10 mouse cellular contexts compared by ENCODE assay signal in the genomic region with DNA sequence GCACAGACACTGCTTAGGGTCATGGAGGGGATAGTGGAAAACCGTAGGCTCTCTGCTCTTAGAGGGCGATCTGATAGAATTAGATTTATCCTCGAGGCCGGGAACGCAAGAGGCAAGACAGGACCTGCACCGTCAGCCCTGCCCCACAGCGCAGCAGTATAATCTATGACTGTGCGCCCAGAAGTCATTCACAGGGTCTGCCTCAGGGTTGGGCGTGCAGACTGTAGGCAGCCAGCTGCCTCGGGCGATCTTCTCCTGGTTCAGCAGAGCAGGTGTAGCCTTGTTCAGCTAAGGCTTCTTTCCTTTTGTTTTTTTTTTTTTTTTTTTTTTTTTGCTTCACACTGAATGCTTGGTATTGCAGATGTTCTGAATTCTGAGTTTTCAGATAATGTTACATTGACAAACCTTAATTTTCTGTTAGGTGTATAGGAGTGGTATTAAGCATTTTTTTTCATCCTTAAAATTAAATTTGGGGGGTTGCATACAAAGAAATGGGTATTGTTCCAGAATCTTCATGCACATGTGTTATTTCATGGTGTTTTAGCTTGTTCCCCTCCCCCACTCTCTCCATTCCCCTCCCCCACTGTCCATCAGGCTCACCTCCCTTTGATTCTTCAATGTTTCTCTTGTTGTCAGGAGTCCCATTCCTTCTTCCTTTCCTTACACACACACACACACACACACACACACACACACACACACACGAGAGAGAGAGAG. TPM values are rescaled to one million over a fixed set of nuclear protein-coding genes. Genes with fewer than 3 reads are reported as not detected.
A peak's percentile ranks its signal among the peaks of the same experiment; 100 is the strongest.
DNase-seq lines count a peak whose midpoint lies in the region; ATAC-seq and TF ChIP-seq lines count a peak whose summit lies in the region.
"Had no signal": no experiment of that assay in that cellular context is flagged by ENCODE, and none has a peak within 500 bp of the region (broad histone marks: within the 10 kb centered on the region; RNA-seq: fewer than 3 reads in every experiment).

No protein-coding gene starts in this region.

- no peak for TF ChIP-seq POLR2A in MEL (IDR thresholded peaks at IDR 0.05; ENCODE audit: control insufficient read depth in 1 of 2, insufficient read depth in 1 of 2, low read depth in 1 of 2, low read length in 2 of 2, poor library complexity in 1 of 2)

- H3K9ac ChIP-seq in kidney, embryonic 15.5 days, result no peak overlapping the region
- no peak overlapping the region for H3K9ac ChIP-seq in MEL (ENCODE audit: control insufficient read depth, low read depth, low read length, poor library complexity, severe bottlenecking)
- no peak overlapping the region for H3K9ac ChIP-seq in neural tube, embryonic 14.5 days (replicated peaks; ENCODE audit: low read depth, low read length)
- H3K9ac ChIP-seq: liver, embryonic 13.5 days had no signal

- ATAC-seq in kidney, embryonic 15.5 days (replicated peaks; ENCODE audit: low FRiP score), result no peak
- no peak for ATAC-seq in neural tube, embryonic 14.5 days (ENCODE audit: low read depth)
- ATAC-seq in megakaryocyte-erythroid progenitor cell, adult 5-6 weeks (replicated peaks; ENCODE audit: low FRiP score, low TSS enrichment, poor library complexity, severe bottlenecking), result no peak

- TF ChIP-seq EP300 in MEL (IDR thresholded peaks at IDR 0.05; ENCODE audit: low read depth in 1 of 2, low read length in 2 of 2), result no peak

- no peaks in the 10 kb centered on the region; the same call in 1 of the 2 replicates for H3K27me3 ChIP-seq in kidney, embryonic 15.5 days
- H3K27me3 ChIP-seq in E14TG2a.4 (ENCODE audit: insufficient read depth, low read length) (no peaks in the 10 kb centered on the region), MEL (ENCODE audit: control insufficient read depth in 1 of 2, insufficient read depth in 2 of 2, low read length in 2 of 2) (no peaks in the 10 kb centered on the region)
- H3K27me3 ChIP-seq in neural tube, embryonic 14.5 days (ENCODE audit: control insufficient read depth, insufficient read depth, low read length), result no peaks in the 10 kb centered on the region
- H3K27me3 ChIP-seq: liver, embryonic 13.5 days; megakaryocyte, embryonic 14.5 days had no signal

- no peak overlapping the region for H3K4me3 ChIP-seq in kidney, embryonic 15.5 days (replicated peaks)
- H3K4me3 ChIP-seq in E14TG2a.4 (replicated peaks; ENCODE audit: low read length) (peak overlapping the region; percentile 37; the same call in 1 of the 2 replicates), MEL (ENCODE audit: control insufficient read depth in 1 of 2, insufficient read depth in 1 of 2, low read depth in 2 of 2, low read length in 2 of 2) (no peak overlapping the region)
- H3K4me3 ChIP-seq in neural tube, embryonic 14.5 days (ENCODE audit: low read depth, low read length), result no peak overlapping the region
- H3K4me3 ChIP-seq: liver, embryonic 13.5 days; megakaryocyte, embryonic 14.5 days had no signal

- DNase-seq in kidney, adult 18-20 months, result no peak
- no peak for DNase-seq in MEL (ENCODE audit: low read depth, low spot score)
- no peak for DNase-seq in natural killer cell, adult 2 months (ENCODE audit: low spot score in 2 of 2)
- DNase-seq: cerebellum, adult 9-10 months; liver, embryonic 13.5 days had no signal

- no peak for TF ChIP-seq RAD21 in MEL (IDR thresholded peaks at IDR 0.05; ENCODE audit: low read depth, low read length)

- no peak overlapping the region for H3K27ac ChIP-seq in kidney, embryonic 15.5 days
- H3K27ac ChIP-seq in MEL (ENCODE audit: control insufficient read depth, low read depth, low read length), result no peak overlapping the region
- no peak overlapping the region for H3K27ac ChIP-seq in neural tube, embryonic 14.5 days (ENCODE audit: low read depth, low read length)
- H3K27ac ChIP-seq: liver, embryonic 13.5 days had no signal

- peaks cover 3% of the 10 kb centered on the region for H3K79me2 ChIP-seq in MEL (ENCODE audit: control insufficient read depth, insufficient read depth, low read length, poor library complexity)

- no peaks in the 10 kb centered on the region for H3K9me3 ChIP-seq in kidney, embryonic 15.5 days (replicated peaks)
- H3K9me3 ChIP-seq in E14TG2a.4 (ENCODE audit: low read length) (no peaks in the 10 kb centered on the region), MEL (replicated peaks; ENCODE audit: insufficient read depth, low read length) (no peaks in the 10 kb centered on the region)
- H3K9me3 ChIP-seq in neural tube, embryonic 14.5 days (ENCODE audit: control insufficient read depth, low read length), result no peaks in the 10 kb centered on the region
- H3K9me3 ChIP-seq: liver, embryonic 13.5 days; megakaryocyte, embryonic 14.5 days had no signal

- whole genome bisulfite sequencing in kidney, embryonic 15.5 days, result 44% methylated on average over 11 of the region's 12 CpGs
- 30% methylated on average over 11 of the region's 12 CpGs for WGBS in neural tube, embryonic 14.5 days

- peaks cover 18% of the 10 kb centered on the region for H3K4me1 ChIP-seq in kidney, embryonic 15.5 days
- H3K4me1 ChIP-seq in E14TG2a.4 (replicated peaks; ENCODE audit: low read depth, low read length) (peaks cover 83% of the 10 kb centered on the region), MEL (ENCODE audit: control insufficient read depth in 1 of 2, insufficient read depth in 2 of 2, low read length in 2 of 2) (peaks cover 8 to 17% of the 10 kb centered on the region in 2 experiments)
- H3K4me1 ChIP-seq in neural tube, embryonic 14.5 days (ENCODE audit: control insufficient read depth, insufficient read depth, low read length), result 0 out of 2 replicates have a peak, but pooled peaks cover 2% of the 10 kb centered on the region

- H3K36me3 ChIP-seq in kidney, embryonic 15.5 days, result no peaks in the 10 kb centered on the region
- H3K36me3 ChIP-seq in E14TG2a.4 (ENCODE audit: insufficient read depth, low read length) (no peaks in the 10 kb centered on the region), MEL (ENCODE audit: control insufficient read depth in 1 of 2, insufficient read depth in 2 of 2, low read length in 2 of 2) (peaks cover 0 to 15% of the 10 kb centered on the region in 2 experiments; a peak in 2 of 4 replicates)
- no peaks in the 10 kb centered on the region for H3K36me3 ChIP-seq in neural tube, embryonic 14.5 days (ENCODE audit: control insufficient read depth, insufficient read depth, low read length)
- H3K36me3 ChIP-seq: liver, embryonic 13.5 days had no signal

- no peak for TF ChIP-seq CTCF in E14TG2a.4 (conservative IDR thresholded peaks at IDR 0.05; ENCODE audit: low read length)
- no peak for TF ChIP-seq CTCF in MEL (IDR thresholded peaks at IDR 0.05 in 2 of 3, conservative IDR thresholded peaks at IDR 0.05 in 1 of 3; ENCODE audit: control insufficient read depth in 1 of 3, insufficient read depth in 1 of 3, low read depth in 2 of 3, low read length in 3 of 3, poor library complexity in 1 of 3, severe bottlenecking in 1 of 3)

- 0 out of 2 replicates have a peak overlapping the region, but pooled peaks have one; percentile 7 for H3K4me2 ChIP-seq in kidney, embryonic 15.5 days
- H3K4me2 ChIP-seq in neural tube, embryonic 14.5 days (ENCODE audit: low read depth, low read length), result peak overlapping the region; percentile 3; the same call in 1 of the 2 replicates
- H3K4me2 ChIP-seq: liver, embryonic 13.5 days had no signal

TF ChIP-seq in MEL, 35 proteins besides CTCF, POLR2A, EP300 and RAD21:
- peak; percentile 78 for TF ChIP-seq CHD2 (IDR thresholded peaks at IDR 0.05; ENCODE audit: low read length)
- TF ChIP-seq JUND (IDR thresholded peaks at IDR 0.05; ENCODE audit: low read depth, low read length), result no peak
- no peak for TF ChIP-seq CHD1 (IDR thresholded peaks at IDR 0.05; ENCODE audit: low read depth, low read length)
- TF ChIP-seq ELF1 (IDR thresholded peaks at IDR 0.05; ENCODE audit: low read depth, low read length), result no peak
- no peak for TF ChIP-seq TCF12 (IDR thresholded peaks at IDR 0.05; ENCODE audit: low read depth, low read length)
- TF ChIP-seq ZC3H11A (IDR thresholded peaks at IDR 0.05; ENCODE audit: low read depth, low read length), result no peak
- no peak for TF ChIP-seq USF2 (IDR thresholded peaks at IDR 0.05; ENCODE audit: borderline replicate concordance in 1 of 2, insufficient read depth in 1 of 2, low read depth in 1 of 2, low read length in 2 of 2)
- peak; percentile 53 for TF ChIP-seq ZNF384 (IDR thresholded peaks at IDR 0.05; ENCODE audit: low read depth, low read length)
- TF ChIP-seq ETS1 (IDR thresholded peaks at IDR 0.05; ENCODE audit: low read depth, low read length), result no peak
- no peak for TF ChIP-seq MXI1 (IDR thresholded peaks at IDR 0.05; ENCODE audit: low read depth, low read length)
- TF ChIP-seq MAZ (IDR thresholded peaks at IDR 0.05; ENCODE audit: low read depth, low read length), result no peak
- no peak for TF ChIP-seq POLR2AphosphoS2 (IDR thresholded peaks at IDR 0.05; ENCODE audit: low read length)
- TF ChIP-seq MYC (IDR thresholded peaks at IDR 0.05; ENCODE audit: low read depth, low read length), result no peak
- no peak for TF ChIP-seq NRF1 (IDR thresholded peaks at IDR 0.05; ENCODE audit: insufficient read depth, low read depth, low read length, poor library complexity, severe bottlenecking)
- TF ChIP-seq E2F4 (IDR thresholded peaks at IDR 0.05; ENCODE audit: borderline replicate concordance, low read depth, low read length), result no peak
TF ChIP-seq in MEL: peak in this region for 2.

RNA-seq across cellular contexts. Expression of a gene that starts 4.7 kb away (rescaled TPM):
- polyA plus RNA-seq in kidney, embryonic 15.5 days (2015; fragmentation: Nextera tagmentation; extraction: Ambion mirVana), result 26.4 and 28.2 TPM in 2 replicates
- 33.6 and 38.1 TPM in 2 replicates for total RNA-seq in MEL (2012; rRNA removed)
- polyA plus RNA-seq in MEL (2012; ENCODE audit: insufficient read depth in 1 of 2, insufficient read length in 2 of 2, low read depth in 1 of 2, low replicate concordance in 2 of 2, missing spikeins in 1 of 2), result 10 to 100 TPM; 29.9 to 37.0 TPM
- polyA plus RNA-seq in neural tube, embryonic 14.5 days (2014; fragmentation: Nextera tagmentation; extraction: Ambion mirVana), result 64.1 and 70.7 TPM in 2 replicates
- total RNA-seq in megakaryocyte-erythroid progenitor cell, adult 5-6 weeks (2014; fragmentation: Nextera tagmentation), result 65.0 and 74.2 TPM in 2 replicates
- total RNA-seq in megakaryocyte-erythroid progenitor cell, adult 5-6 weeks (2017), result 86.4 and 108 TPM in 2 replicates
